Mouse (Mus musculus) hindbrain, embryonic 12.5 days (tissue): ENCODE measurements around the gene Ptprh. TPM values are rescaled to one million over a fixed set of nuclear protein-coding genes. Genes with fewer than 3 reads are reported as not detected.

ENCODE experiments used
- ATAC-seq: fragments of 200-750 bp; cut with Nextera tagmentation; 2 replicates; pipeline ENCODE4 v1.8.0; 2017; ENCODE audit warnings: moderate TSS enrichment; ENCODE audit not compliant: low FRiP score
- H3K27ac ChIP-seq: fragments of 300-500 bp; sonication (generic); 2 replicates; pipeline ENCODE4 v1.5.1; 2016; ENCODE audit warnings: mild to moderate bottlenecking
- H3K27me3 ChIP-seq: fragments of 300-500 bp; sonication (generic); 2 replicates; pipeline ENCODE4 v1.6.1; 2016; ENCODE audit warnings: mild to moderate bottlenecking
- H3K36me3 ChIP-seq: fragments of 300-500 bp; sonication (generic); 2 replicates; pipeline ENCODE4 v1.6.1; 2016; ENCODE audit warnings: mild to moderate bottlenecking
- H3K4me1 ChIP-seq: fragments of 300-500 bp; sonication (generic); 2 replicates; pipeline ENCODE4 v1.6.1; 2016
- H3K4me2 ChIP-seq: fragments of 300-500 bp; sonication (generic); replicated peaks from 2 replicates; pipeline ENCODE4 v1.6.1; 2016; ENCODE audit warnings: mild to moderate bottlenecking
- H3K4me3 ChIP-seq: fragments of 300-500 bp; sonication (generic); 2 replicates; pipeline ENCODE4 v1.5.1; 2016; ENCODE audit warnings: mild to moderate bottlenecking
- H3K9ac ChIP-seq: fragments of 300-500 bp; sonication (generic); 2 replicates; pipeline ENCODE4 v1.6.1; 2016; ENCODE audit warnings: mild to moderate bottlenecking, moderate library complexity
- H3K9me3 ChIP-seq: fragments of 300-500 bp; sonication (generic); replicated peaks from 2 replicates; pipeline ENCODE4 v1.6.1; 2016; ENCODE audit warnings: mild to moderate bottlenecking
- WGBS: fragments of 180-500 bp; shearing (Covaris S2); methylation state at CpG from one replicate; pipeline ENCODE4 v1.1.7; 2016; 5-methylcytosine and 5-hydroxymethylcytosine counted together
- polyA plus RNA-seq: library from polyadenylated mRNA; unstranded; fragments of >200 nt; fragmentation: Nextera tagmentation; extraction: Ambion mirVana; gene quantifications from 2 replicates; pipeline ENCODE4 v1.2.1, GENCODE M21; 2016

The Ptprh gene
- polyA plus RNA-seq, 1 experiment from 2014 or later: 0.13 TPM

DNA sequence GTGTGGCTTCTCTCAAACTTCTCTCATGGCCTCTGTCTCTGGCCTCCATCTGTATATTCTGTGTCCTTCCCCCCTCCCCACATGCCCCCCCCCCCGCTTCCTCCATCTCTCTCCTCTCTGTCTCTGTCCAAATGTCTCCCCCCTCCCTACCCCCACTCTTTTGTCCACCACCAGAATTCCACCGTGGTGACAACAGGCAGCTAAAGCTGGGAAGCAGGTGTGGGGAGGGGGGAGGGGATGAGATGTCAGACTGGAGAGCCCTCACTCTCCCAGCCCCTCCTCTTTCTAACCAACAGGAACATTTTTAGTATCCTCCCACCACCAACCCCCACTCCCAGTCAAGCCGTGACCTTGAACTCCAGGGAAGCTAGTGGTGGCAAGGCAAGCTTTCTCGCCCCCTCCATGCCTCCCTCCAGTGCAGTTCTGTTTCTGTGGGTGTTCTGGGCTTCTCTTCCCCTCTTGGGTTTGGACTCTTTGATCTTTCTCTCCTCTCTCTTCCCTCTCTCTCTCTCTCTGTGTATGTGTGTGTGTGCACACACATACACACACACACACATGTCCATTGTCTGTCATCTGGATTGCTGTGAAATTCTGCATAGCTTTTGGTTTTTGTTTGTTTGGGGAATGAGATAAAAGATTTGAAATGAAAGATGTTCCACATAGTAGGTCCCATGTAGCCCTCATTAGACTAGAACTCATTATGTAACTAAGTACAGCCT lies 87.3 kb downstream of the Ptprh start, which contains the start of gene Tnnt1:
Gene Tnnt1, minus strand, starts transcription at position 51 of the 719 bp plus-strand sequence.
- 0 out of 2 replicates have a peak, but pooled peaks have one; percentile 35 for ATAC-seq
- H3K36me3 ChIP-seq: no peaks in the 10 kb centered on the region
- no peaks in the 10 kb centered on the region for H3K9me3 ChIP-seq
- H3K9ac ChIP-seq: no peak within 1 kb of the TSS
- H3K4me1 ChIP-seq: peaks cover 27% of the 10 kb centered on the region
- H3K27ac ChIP-seq: no peak within 1 kb of the TSS
- H3K4me3 ChIP-seq: no peak within 1 kb of the TSS
- no peak within 1 kb of the TSS; the same call in 1 of the 2 replicates for H3K4me2 ChIP-seq
- WGBS: 15% methylated on average over 4 of the region's 4 CpGs
- peaks cover 18% of the 10 kb centered on the region for H3K27me3 ChIP-seq

DNA sequence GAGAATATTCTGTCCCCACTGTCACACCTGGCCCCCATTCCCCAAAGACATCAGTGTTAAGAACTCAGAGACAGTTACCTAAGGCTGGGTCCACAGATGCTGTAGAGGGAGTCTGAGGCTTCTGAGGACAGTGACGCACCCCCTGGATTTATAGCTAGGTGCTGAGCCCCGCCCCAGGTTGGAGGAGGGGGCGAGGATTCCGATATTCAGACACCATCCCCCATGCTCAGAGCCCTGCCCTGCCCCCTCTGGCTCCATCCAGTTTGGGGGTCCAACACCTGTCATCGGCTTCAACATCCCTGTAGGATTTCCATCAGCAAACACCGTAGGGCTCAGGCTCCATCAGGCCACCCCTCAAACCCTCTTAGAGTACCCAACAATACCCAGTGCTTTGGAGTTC lies 88.0 kb downstream of the Ptprh start:
- H3K36me3 ChIP-seq: no peaks in the 10 kb centered on the region
- H3K4me2 ChIP-seq: no peak overlapping the region; the same call in 1 of the 2 replicates
- H3K4me1 ChIP-seq: peaks cover 20% of the 10 kb centered on the region
- H3K4me3 ChIP-seq: no peak overlapping the region
- no peak overlapping the region for H3K27ac ChIP-seq
- 59% methylated on average over 6 of the region's 6 CpGs for WGBS
- H3K9ac ChIP-seq: no peak overlapping the region
- H3K27me3 ChIP-seq: peaks cover 12% of the 10 kb centered on the region
- peak; percentile 41 for ATAC-seq
- no peaks in the 10 kb centered on the region for H3K9me3 ChIP-seq

DNA sequence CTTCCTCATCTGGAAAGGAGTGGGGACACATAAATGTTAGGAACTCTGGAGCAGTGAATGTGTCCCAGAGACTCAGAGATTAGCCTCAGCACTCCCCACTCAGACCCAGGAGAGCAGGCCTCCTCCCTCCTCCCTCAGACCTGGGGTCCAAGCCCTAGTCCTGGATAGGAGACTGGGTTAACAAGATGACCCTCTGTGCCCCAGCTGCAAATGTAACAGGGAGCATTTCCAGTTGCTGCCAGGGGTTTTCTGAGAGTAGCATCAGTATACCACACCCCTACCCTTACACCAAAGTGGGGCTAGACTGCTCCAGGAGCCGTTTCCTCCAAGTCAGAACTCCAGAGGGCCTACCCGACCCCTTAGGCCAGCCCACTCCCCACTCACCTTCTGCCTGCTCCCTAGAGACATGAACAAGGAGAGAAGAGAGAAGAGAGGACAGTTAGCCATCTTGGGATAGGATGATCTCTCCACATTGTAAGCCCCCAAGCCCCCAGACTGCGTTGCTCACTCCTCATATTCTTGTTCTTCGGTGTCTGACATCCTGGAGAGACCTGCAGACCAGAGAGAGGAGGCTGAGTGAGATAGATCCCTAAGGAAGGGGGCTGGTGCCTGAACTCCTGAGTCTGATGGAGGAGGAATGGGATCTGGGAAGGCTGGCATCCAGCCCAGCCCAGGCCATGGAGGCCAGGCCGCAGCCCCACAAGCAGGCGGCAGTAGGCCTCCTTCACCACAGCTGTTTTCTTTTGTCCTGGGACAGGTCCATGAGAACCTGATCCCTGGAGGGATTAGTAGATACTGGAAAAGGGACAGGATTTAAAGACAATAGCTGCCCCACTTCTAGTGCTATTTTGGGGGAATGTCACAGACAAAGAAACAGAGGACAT lies 89.8 kb downstream of the Ptprh start:
- ATAC-seq: no peak
- WGBS: 62% methylated on average over 6 of the region's 6 CpGs
- Histone ChIP-seq H3K4me2 (no peak overlapping the region), H3K4me3 (no peak overlapping the region; the same call in 1 of the 2 replicates), H3K9ac (peak overlapping the region; percentile 27), H3K4me1 (peaks cover 22% of the 10 kb centered on the region), H3K27me3 (peaks cover under 1% of the 10 kb centered on the region; the same call in 1 of the 2 replicates), H3K36me3 (no peaks in the 10 kb centered on the region), H3K9me3 (no peaks in the 10 kb centered on the region), H3K27ac (no peak overlapping the region)

DNA sequence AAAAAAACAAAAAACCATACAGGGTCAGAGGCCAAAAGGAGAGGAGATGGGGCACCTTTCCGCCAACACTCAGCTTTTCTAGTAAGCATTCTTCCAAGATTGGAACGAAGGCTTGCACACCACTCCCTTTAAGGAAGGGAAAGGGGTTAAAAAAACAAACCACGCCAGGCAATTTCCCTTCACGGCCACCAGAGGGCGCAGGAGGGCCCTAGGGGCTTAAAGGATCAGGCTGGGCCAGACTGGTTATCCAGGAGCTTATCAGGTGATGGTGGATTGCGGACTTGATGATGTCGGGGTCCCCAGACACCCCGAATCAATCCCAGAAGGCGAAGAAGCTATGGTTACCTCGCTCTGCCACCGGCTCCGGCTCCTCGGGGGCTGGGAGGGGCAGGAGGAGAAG lies 90.6 kb downstream of the Ptprh start:
- Histone ChIP-seq H3K36me3 (no peaks in the 10 kb centered on the region), H3K9me3 (no peaks in the 10 kb centered on the region), H3K9ac (no peak overlapping the region), H3K27ac (no peak overlapping the region), H3K4me1 (peaks cover 22% of the 10 kb centered on the region), H3K4me3 (no peak overlapping the region), H3K27me3 (peaks cover 9% of the 10 kb centered on the region), H3K4me2 (no peak overlapping the region)
- no peak for ATAC-seq
- WGBS: 32% methylated on average over 13 of the region's 13 CpGs

DNA sequence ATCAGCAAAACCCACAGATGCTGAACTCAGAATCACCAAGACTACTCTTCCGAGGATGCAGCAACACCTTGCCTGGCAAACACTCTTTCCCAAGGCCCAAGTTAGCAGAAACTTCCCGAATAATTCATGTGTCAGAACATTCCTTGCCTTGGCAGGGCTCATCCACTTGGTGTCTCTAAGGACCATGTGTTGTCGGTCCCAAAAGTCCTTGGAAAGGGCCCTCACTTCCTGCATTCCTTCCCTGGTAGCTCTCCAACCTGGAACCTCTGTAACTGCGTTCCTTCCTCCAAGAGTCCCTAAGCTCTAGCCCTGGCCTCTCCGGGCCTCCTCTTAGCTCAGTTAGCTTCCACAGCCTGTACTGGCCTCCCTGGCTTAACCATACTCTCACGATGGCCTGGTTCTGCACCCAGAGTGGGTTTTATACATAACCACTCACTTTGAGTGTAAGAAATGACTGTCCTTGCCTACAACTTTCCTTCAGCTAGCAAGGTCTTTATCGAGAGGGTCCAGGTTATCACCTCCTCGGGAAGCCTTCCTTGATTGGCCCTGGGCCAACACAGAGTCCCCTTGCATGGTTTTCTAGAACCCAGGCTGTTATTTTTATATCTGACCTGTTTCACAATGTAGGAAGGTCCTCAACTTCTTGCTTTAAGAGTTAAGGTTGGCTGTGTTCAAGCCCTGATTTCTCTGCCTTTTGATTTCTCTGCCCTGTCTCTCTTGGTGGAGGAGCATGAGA lies 92.2 kb downstream of the Ptprh start:
- Histone ChIP-seq H3K4me3 (no peak overlapping the region), H3K27me3 (peaks cover 9% of the 10 kb centered on the region), H3K36me3 (no peaks in the 10 kb centered on the region), H3K4me1 (peaks cover 20% of the 10 kb centered on the region), H3K27ac (no peak overlapping the region), H3K4me2 (no peak overlapping the region), H3K9me3 (no peaks in the 10 kb centered on the region), H3K9ac (no peak overlapping the region)
- no peak for ATAC-seq
- 75% methylated on average over 8 of the region's 8 CpGs for WGBS

DNA sequence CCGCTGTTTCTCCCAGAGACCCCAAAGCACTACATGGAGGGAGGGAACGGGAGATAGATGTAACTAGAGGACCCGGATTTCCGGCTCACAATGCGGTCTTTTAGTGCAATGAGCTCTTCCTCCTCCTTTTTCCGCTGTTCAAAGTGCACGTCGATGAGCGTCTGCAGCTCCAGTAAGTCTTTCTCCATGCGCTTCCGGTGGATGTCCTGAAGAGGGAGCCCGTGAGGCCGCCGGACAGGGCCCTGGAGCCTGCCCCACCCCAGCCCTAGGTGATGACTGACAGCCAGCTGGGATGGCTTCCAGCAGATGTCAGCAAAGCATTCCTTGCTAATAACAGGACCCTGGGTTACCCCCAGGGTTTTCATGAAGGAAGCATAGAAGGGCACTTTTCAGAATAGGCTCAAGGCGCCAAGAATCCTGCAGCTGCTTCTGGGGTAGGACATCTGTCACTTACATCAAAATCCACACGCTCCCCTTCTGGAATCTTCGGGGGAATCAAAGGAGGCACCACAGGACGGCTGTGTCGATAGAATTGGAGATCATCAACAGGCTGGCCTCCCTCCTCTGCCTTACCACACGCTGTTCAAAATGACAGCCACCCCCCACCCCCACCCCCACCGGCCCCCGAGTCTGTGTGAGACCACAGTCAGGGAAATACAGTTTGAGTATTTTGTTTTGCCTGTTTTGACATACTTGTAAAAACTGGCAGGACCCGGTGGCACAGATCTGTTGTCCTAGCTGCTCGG lies 93.8 kb downstream of the Ptprh start:
- 11% methylated on average over 24 of the region's 24 CpGs for WGBS
- H3K36me3 ChIP-seq: no peaks in the 10 kb centered on the region
- peaks cover 10% of the 10 kb centered on the region; the same call in 1 of the 2 replicates for H3K4me1 ChIP-seq
- H3K27me3 ChIP-seq: peaks cover 9% of the 10 kb centered on the region
- H3K27ac ChIP-seq: peak overlapping the region; percentile 40; the same call in 1 of the 2 replicates
- no peaks in the 10 kb centered on the region for H3K9me3 ChIP-seq
- H3K4me2 ChIP-seq: no peak overlapping the region; the same call in 1 of the 2 replicates
- no peak overlapping the region for H3K4me3 ChIP-seq
- 0 out of 2 replicates have a peak overlapping the region, but pooled peaks have one; percentile 4 for H3K9ac ChIP-seq
- peak; percentile 85 for ATAC-seq

DNA sequence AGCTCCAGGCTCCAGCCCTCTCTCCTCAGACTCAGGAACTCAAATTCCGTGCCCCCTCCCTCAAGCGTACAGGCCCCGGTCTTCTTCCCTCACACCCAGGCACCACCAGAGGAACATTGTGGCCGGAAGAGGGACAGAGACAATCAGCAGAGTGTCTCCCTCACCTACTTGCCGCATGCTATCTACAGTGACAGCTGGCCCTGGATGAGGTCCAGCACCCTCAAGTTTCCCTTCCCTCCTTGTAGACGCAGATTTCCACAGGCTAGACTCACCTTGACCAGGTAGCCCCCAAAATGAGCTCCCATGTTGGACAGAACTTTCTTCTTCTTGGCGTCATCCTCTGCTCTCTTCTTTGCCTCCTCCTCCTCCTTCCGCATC lies 95.1 kb downstream of the Ptprh start:
- Histone ChIP-seq H3K4me2 (no peak overlapping the region), H3K36me3 (no peaks in the 10 kb centered on the region), H3K4me3 (no peak overlapping the region), H3K9me3 (no peaks in the 10 kb centered on the region), H3K27me3 (peaks cover 9% of the 10 kb centered on the region), H3K9ac (no peak overlapping the region), H3K27ac (no peak overlapping the region), H3K4me1 (peaks cover 4% of the 10 kb centered on the region; the same call in 1 of the 2 replicates)
- WGBS: 88% methylated on average over 8 of the region's 8 CpGs
- no peak for ATAC-seq

DNA sequence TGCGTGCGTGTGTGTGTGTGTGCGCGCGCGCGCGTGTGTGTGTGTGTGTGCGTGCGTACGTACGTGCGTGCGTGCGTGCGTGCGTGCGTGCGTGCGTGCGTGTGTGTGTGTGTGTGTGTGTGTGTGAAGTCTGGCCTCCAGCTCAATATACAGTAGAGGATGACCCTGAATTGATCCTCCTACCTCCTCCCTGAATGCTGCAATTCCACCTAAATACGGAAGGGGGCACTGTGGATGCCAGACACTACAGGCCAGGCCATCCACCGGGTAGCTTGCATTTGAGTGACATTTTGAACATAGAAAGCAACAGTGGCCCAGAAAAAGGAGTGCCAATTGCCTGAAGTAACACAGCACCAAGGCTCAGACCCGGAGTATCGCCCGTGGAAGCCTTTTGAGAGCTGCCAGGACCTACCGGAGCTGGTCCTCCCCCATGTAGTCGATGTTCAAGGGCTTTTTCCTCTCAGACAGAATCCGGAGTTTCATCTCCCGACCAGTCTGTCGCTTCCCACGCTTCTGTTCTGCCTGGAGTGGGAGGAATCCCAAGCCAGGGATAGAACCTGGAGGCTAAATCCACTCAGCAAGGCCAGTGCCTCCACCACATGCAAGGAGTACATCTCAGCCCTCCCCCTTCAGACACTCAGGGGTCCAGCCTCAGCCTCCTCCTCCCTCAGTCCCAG lies 95.6 kb downstream of the Ptprh start:
- Histone ChIP-seq H3K4me1 (peaks cover 4% of the 10 kb centered on the region; the same call in 1 of the 2 replicates), H3K9me3 (no peaks in the 10 kb centered on the region), H3K27me3 (peaks cover 9% of the 10 kb centered on the region), H3K4me2 (no peak overlapping the region), H3K27ac (no peak overlapping the region), H3K4me3 (no peak overlapping the region), H3K36me3 (no peaks in the 10 kb centered on the region), H3K9ac (no peak overlapping the region)
- no peak for ATAC-seq
- 74% methylated on average over 30 of the region's 32 CpGs for WGBS

DNA sequence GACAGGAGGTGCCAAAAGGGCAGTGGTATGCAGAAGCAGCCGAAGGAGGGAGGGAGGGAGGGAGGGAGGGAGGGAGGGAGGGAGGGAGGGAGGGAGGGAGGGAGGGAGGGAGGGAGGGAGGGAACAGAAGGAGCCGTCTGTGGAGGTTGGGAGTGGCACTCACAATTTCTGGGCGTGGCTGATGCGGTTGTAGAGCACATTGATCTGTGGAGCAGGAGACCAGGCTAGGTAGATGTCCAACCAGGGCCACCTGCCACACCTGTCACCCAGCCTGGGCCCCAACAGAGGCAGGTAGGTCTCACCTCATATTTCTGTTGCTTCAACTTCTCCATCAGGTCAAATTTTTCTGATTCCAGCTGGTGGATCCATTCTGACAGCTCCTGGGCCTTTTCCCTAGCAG lies 96.6 kb downstream of the Ptprh start:
- WGBS: 83% methylated on average over 3 of the region's 4 CpGs
- H3K4me3 ChIP-seq: no peak overlapping the region
- no peak overlapping the region for H3K27ac ChIP-seq
- H3K27me3 ChIP-seq: peaks cover 9% of the 10 kb centered on the region
- no peaks in the 10 kb centered on the region for H3K9me3 ChIP-seq
- peaks cover 4% of the 10 kb centered on the region; the same call in 1 of the 2 replicates for H3K4me1 ChIP-seq
- H3K9ac ChIP-seq: no peak overlapping the region
- no peaks in the 10 kb centered on the region for H3K36me3 ChIP-seq
- ATAC-seq: no peak
- no peak overlapping the region for H3K4me2 ChIP-seq

DNA sequence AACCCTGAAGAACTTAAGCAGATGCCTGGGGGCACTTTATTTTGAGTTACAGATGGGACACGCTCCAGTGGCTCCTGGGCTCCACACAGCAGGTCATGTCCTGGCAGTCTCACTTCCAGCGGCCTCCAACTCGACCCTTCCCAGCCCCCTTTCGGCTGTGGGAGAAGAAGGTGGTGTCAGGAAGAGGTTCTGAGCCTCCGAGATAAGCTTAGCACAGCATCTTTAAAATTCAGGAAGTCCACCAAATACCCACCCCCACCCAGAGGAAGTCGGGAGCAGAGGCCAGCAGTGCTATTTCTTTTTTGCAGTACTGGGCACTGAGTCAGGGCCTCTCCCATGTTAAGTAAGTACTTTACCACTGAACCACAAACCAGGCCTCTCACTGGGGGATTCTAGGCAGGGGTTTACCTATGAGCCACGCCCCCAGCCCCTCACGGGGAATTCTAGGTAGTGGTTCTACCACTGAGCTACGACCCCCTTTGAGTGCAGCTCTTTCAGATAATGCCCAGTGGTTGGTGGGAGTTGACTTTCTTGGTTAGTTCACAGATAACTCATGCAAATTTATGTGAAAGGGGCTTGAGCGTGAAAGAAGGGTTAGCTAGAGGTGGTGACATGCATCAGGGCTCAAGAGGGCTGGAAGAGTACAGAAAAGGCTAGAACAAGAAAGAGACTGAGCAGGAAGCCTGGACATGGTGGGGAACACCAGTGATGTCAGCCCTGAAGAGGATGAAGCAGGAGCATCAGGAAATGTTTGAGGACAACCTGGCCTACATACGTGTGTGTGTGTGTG lies 99.0 kb downstream of the Ptprh start:
- no peak overlapping the region for H3K27ac ChIP-seq
- H3K4me2 ChIP-seq: no peak overlapping the region
- H3K4me3 ChIP-seq: no peak overlapping the region
- WGBS: 59% methylated on average over 11 of the region's 11 CpGs
- peaks cover 8% of the 10 kb centered on the region for H3K4me1 ChIP-seq
- H3K27me3 ChIP-seq: peaks cover 9% of the 10 kb centered on the region
- no peak overlapping the region for H3K9ac ChIP-seq
- no peaks in the 10 kb centered on the region for H3K9me3 ChIP-seq
- ATAC-seq: no peak
- H3K36me3 ChIP-seq: no peaks in the 10 kb centered on the region
